Mouse (Mus musculus): ENCODE data around the gene Pcf11.

DNA sequence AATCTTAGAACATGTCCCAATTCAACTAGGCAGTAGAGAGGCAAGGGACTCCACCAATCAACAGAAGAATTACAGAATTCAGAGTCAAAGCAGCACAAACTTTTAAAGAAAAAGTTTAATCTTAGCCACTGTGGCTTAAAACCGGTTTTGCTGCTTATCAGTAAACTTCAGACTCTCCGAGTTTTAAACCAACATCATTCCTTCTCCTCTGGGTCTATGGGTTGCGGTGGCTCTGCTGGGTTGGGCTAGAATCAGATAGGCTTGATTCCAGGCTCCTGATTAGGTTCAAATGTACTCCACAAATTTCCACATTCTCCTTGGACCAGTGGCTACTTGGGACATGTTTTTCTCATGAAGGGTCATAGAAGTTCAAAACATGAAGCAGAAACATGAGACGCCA, 7.6 kb upstream of the Pcf11 start:
- TF ChIP-seq CTCF (IDR thresholded peaks at IDR 0.05; ENCODE audit: borderline replicate concordance, control insufficient read depth, extremely low read depth, insufficient read depth, low read length, poor library complexity) = no peak
- no peak for TF ChIP-seq POLR2A (IDR thresholded peaks at IDR 0.05; ENCODE audit: control insufficient read depth, extremely low read depth, insufficient read depth, low read length, poor library complexity)
